Mouse (Mus musculus) spleen, postnatal 4 days (tissue): ENCODE data around the gene Gm43064.
"Not testable (repeated sequence)": the region's sequence is repeated elsewhere in the genome, so short reads cannot be mapped to it uniquely, and the experiment has no call there.

Experiments
- DNase-seq, 2 experiments: peaks; one replicate each; pipeline ENCODE4 v3.0.0; 2022; ENCODE audit warnings: low spot score in 2 of 2

Gm43064 gene

GRCm38 (mm10) chr3:103799507-103799906 lies 9.9 kb upstream of the Gm43064 start:
- peak; percentile 63 to 67 for DNase-seq

GRCm38 (mm10) chr3:103801631-103802531 lies 7.5 kb upstream of the Gm43064 start:
- DNase-seq: peak; percentile 65 to 81

GRCm38 (mm10) chr3:103802861-103803260 lies 6.5 kb upstream of the Gm43064 start:
- DNase-seq: peak in 1 of 2 experiments; percentile 23

GRCm38 (mm10) chr3:103805671-103806070 lies 3.7 kb upstream of the Gm43064 start:
- no peak for DNase-seq

- DNase-seq: no peak
Measured at GRCm38 (mm10) chr3:103809799-103810150, 402 bp downstream of the Gm43064 start.

- no peak for DNase-seq
Measured at GRCm38 (mm10) chr3:103810967-103811366, 1.6 kb downstream of the Gm43064 start.

GRCm38 (mm10) chr3:103827548-103827947 lies 18.2 kb downstream of the Gm43064 start:
- no peak for DNase-seq

- DNase-seq: no peak
Measured at GRCm38 (mm10) chr3:103829036-103829435, 19.7 kb downstream of the Gm43064 start.

GRCm38 (mm10) chr3:103830681-103831080 lies 21.3 kb downstream of the Gm43064 start:
- not testable (repeated sequence) for DNase-seq

GRCm38 (mm10) chr3:103831146-103831545 lies 21.8 kb downstream of the Gm43064 start:
- DNase-seq: no peak

- DNase-seq: no peak
Measured at GRCm38 (mm10) chr3:103832426-103832825, 23.1 kb downstream of the Gm43064 start, which contains the start of gene Bcl2l15. Gene Bcl2l15, plus strand, starts transcription at chr3:103832601.

- no peak for DNase-seq
Measured at GRCm38 (mm10) chr3:103834001-103834400, 24.6 kb downstream of the Gm43064 start.

GRCm38 (mm10) chr3:103835272-103835950 lies 26.0 kb downstream of the Gm43064 start:
- no peak for DNase-seq

GRCm38 (mm10) chr3:103835951-103836310 lies 26.6 kb downstream of the Gm43064 start:
- DNase-seq: no peak

- DNase-seq: no peak
Measured at GRCm38 (mm10) chr3:103836453-103836852, 27.1 kb downstream of the Gm43064 start.

- no peak for DNase-seq
Measured at GRCm38 (mm10) chr3:103839711-103840110, 30.3 kb downstream of the Gm43064 start.

- DNase-seq: not testable (repeated sequence)
Measured at GRCm38 (mm10) chr3:103840195-103840594, 30.8 kb downstream of the Gm43064 start.

- not testable (repeated sequence) for DNase-seq
Measured at GRCm38 (mm10) chr3:103840946-103841345, 31.6 kb downstream of the Gm43064 start.

- DNase-seq: no peak
Measured at GRCm38 (mm10) chr3:103850644-103851363, 41.4 kb downstream of the Gm43064 start.

- DNase-seq: no peak
Measured at GRCm38 (mm10) chr3:103851481-103851880, 42.1 kb downstream of the Gm43064 start.

GRCm38 (mm10) chr3:103851882-103852281 lies 42.5 kb downstream of the Gm43064 start:
- no peak for DNase-seq
